Mouse (Mus musculus): ENCODE results near the gene Taar8a. TPM values are rescaled to one million over a fixed set of nuclear protein-coding genes. Genes with fewer than 3 reads are reported as not detected.
"Not testable (repeated sequence)": the region's sequence is repeated elsewhere in the genome, so short reads cannot be mapped to it uniquely, and the experiment has no call there.

The Taar8a gene
- polyA plus RNA-seq, 1 experiment from 2014 or later: not detected

DNA sequence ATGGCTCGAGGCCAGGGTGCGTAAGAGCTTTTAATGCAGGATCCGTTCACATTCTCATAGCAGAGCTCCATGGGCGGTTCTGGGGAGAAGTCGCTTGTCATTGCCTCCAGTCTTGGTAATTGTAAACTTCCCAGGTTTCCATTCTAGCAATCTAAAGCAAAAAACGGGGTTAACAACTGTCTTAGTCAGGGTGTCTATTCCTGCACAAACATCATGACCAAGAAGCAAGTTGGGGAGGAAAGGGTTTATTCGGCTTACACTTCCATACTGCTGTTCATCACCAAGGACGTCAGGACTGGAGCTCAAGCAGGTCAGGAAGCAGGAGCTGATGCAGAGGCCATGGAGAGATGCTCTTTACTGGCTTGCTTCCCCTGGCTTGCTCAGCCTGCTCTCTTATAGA is 33.1 kb downstream of the Taar8a start, which contains the start of gene Taar9:
TSS of gene Taar9 (minus strand) at position 101 of the 400 bp plus-strand sequence.
- not testable (repeated sequence) for H3K4me1 ChIP-seq (replicated peaks; ENCODE audit: control insufficient read depth, insufficient read depth, low read length); H3K36me3 ChIP-seq (replicated peaks; ENCODE audit: control insufficient read depth, insufficient read depth); H3K4me2 ChIP-seq (replicated peaks); DNase-seq (ENCODE audit: low spot score); H3K9me3 ChIP-seq (ENCODE audit: control insufficient read depth, low read length); ATAC-seq (ENCODE audit: low FRiP score); H3K4me3 ChIP-seq (replicated peaks; ENCODE audit: low read length); H3K9ac ChIP-seq; H3K27me3 ChIP-seq (ENCODE audit: control insufficient read depth, insufficient read depth, low read length); H3K27ac ChIP-seq
- 87% methylated on average over 8 of the region's 8 CpGs for WGBS

DNA sequence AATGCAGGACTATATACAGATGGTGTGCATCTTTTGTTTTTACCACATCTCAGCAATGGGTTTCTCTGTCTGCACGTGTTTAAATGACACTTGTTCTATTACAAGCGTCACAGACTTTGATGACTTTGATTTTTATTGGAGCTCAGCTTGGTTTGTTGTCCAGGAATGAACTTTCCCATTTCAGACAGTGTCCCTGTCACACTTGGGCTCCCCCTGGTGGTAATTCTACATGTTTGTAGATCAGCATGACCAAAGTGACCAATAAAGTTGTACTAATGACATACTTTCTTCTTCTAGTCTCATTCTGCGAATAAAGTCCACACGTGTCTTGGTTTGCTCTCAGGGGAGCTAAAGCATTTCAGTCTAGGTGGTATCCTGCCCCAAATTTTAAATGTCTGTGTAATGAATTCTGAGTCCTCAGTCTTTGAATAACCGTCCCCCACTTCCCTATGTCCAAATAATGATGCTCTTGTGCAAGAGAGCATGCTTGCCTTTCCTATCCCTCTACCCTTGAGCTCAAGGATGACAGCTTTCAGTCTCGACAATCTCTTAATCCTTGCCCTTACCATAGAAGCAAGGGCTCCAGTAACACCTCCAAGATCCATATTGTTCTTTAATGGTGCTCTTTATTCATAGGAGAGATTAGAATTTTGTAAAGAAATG is 34.9 kb downstream of the Taar8a start:
- Histone ChIP-seq H3K4me2 (replicated peaks) (no peak overlapping the region), H3K36me3 (replicated peaks; ENCODE audit: control insufficient read depth, insufficient read depth) (no peaks in the 10 kb centered on the region), H3K27me3 (ENCODE audit: control insufficient read depth, insufficient read depth, low read length) (no peaks in the 10 kb centered on the region), H3K4me3 (replicated peaks; ENCODE audit: low read length) (no peak overlapping the region), H3K4me1 (replicated peaks; ENCODE audit: control insufficient read depth, insufficient read depth, low read length) (no peaks in the 10 kb centered on the region), H3K9ac (no peak overlapping the region), H3K9me3 (ENCODE audit: control insufficient read depth, low read length) (no peaks in the 10 kb centered on the region), H3K27ac (no peak overlapping the region)
- WGBS: 57% methylated on average over 6 of the region's 6 CpGs
- ATAC-seq (ENCODE audit: low FRiP score) (no peak; the same call in 1 of the 2 replicates), DNase-seq (ENCODE audit: low spot score) (peak; percentile 79)

Other genes starting within 250 kb of the Taar8a start
- gene Vnn3, start 225.0 kb upstream of the Taar8a start, polyA plus RNA-seq (2014; fragmentation: Nextera tagmentation; extraction: Ambion mirVana): 0.12 TPM in 1 of 2 replicates, not detected in the other
- gene Vnn1, start 181.8 kb upstream of the Taar8a start, polyA plus RNA-seq (2014; fragmentation: Nextera tagmentation; extraction: Ambion mirVana): 0.33 TPM in 1 of 2 replicates, not detected in the other
- gene Taar1, start 156.1 kb upstream of the Taar8a start, polyA plus RNA-seq (2014; fragmentation: Nextera tagmentation; extraction: Ambion mirVana): not detected in 2 replicates
- not detected in 2 replicates for gene Taar2, start 137.9 kb upstream of the Taar8a start, polyA plus RNA-seq (2014; fragmentation: Nextera tagmentation; extraction: Ambion mirVana)
- gene Taar3, start 126.9 kb upstream of the Taar8a start, polyA plus RNA-seq (2014; fragmentation: Nextera tagmentation; extraction: Ambion mirVana): not detected in 2 replicates
- gene Taar4, start 116.0 kb upstream of the Taar8a start, polyA plus RNA-seq (2014; fragmentation: Nextera tagmentation; extraction: Ambion mirVana): not detected in 2 replicates
- not detected in 2 replicates for gene Taar5, start 105.8 kb upstream of the Taar8a start, polyA plus RNA-seq (2014; fragmentation: Nextera tagmentation; extraction: Ambion mirVana)
- not detected in 2 replicates for gene Taar6, start 90.9 kb upstream of the Taar8a start, polyA plus RNA-seq (2014; fragmentation: Nextera tagmentation; extraction: Ambion mirVana)
- gene Taar7a, start 83.0 kb upstream of the Taar8a start, polyA plus RNA-seq (2014; fragmentation: Nextera tagmentation; extraction: Ambion mirVana): not detected in 2 replicates
- gene Taar7b, start 76.6 kb upstream of the Taar8a start, polyA plus RNA-seq (2014; fragmentation: Nextera tagmentation; extraction: Ambion mirVana): not detected in 2 replicates
- gene Taar7d, start 49.3 kb upstream of the Taar8a start, polyA plus RNA-seq (2014; fragmentation: Nextera tagmentation; extraction: Ambion mirVana): not detected in 2 replicates
- gene Taar7e, start 38.9 kb upstream of the Taar8a start, polyA plus RNA-seq (2014; fragmentation: Nextera tagmentation; extraction: Ambion mirVana): not detected in 2 replicates
- not detected in 2 replicates for gene Taar7f, start 27.0 kb upstream of the Taar8a start, polyA plus RNA-seq (2014; fragmentation: Nextera tagmentation; extraction: Ambion mirVana)
- not detected in 2 replicates for gene Taar8b, start 15.8 kb downstream of the Taar8a start, polyA plus RNA-seq (2014; fragmentation: Nextera tagmentation; extraction: Ambion mirVana)
- gene Taar8c, start 25.4 kb downstream of the Taar8a start, polyA plus RNA-seq (2014; fragmentation: Nextera tagmentation; extraction: Ambion mirVana): not detected in 2 replicates
- gene Taar9, start 33.0 kb downstream of the Taar8a start, polyA plus RNA-seq (2014; fragmentation: Nextera tagmentation; extraction: Ambion mirVana): not detected in 2 replicates
- 355 and 384 TPM in 2 replicates for gene Stx7, start 72.8 kb downstream of the Taar8a start, polyA plus RNA-seq (2014; fragmentation: Nextera tagmentation; extraction: Ambion mirVana)
- 8.2 and 11.1 TPM in 2 replicates for gene Moxd1, start 147.0 kb downstream of the Taar8a start, polyA plus RNA-seq (2014; fragmentation: Nextera tagmentation; extraction: Ambion mirVana)